Mouse (Mus musculus): ENCODE data around the gene Pip5k1c. TPM values are rescaled to one million over a fixed set of nuclear protein-coding genes. Genes with fewer than 3 reads are reported as not detected.

Gene Pip5k1c
- total RNA-seq, 2 experiments from 2014 or later: 301 to 304 TPM

Small RNA genes within 50 kb of the gene (microRNA-seq; reads per million reads assigned to microRNA genes)
- 35.2 to 36.6 reads per million in 2 experiments for gene Mir3057

Other genes with a start within 250 kb of the Pip5k1c start
- gene Sgta, start 232.8 kb upstream of the Pip5k1c start, total RNA-seq (2021): 100 to 1,000 TPM; 174 to 175 TPM
- 10 to 100 TPM; 48.9 to 55.3 TPM for gene Thop1, start 222.9 kb upstream of the Pip5k1c start, total RNA-seq (2021)
- gene Creb3l3, start 194.1 kb upstream of the Pip5k1c start, total RNA-seq (2021): under 1 TPM; 0.52 to 0.71 TPM
- gene Map2k2, start 187.0 kb upstream of the Pip5k1c start, total RNA-seq (2021): 100 to 1,000 TPM; 132 to 141 TPM
- gene Zbtb7a, start 157.7 kb upstream of the Pip5k1c start, total RNA-seq (2021): 100 to 1,000 TPM; 109 to 116 TPM
- 10 to 100 TPM; 26.2 to 29.8 TPM for gene Pias4, start 125.0 kb upstream of the Pip5k1c start, total RNA-seq (2021)
- 100 to 1,000 TPM; 868 to 892 TPM for gene Eef2, start 116.3 kb upstream of the Pip5k1c start, total RNA-seq (2021)
- 10 to 100 TPM; 65.6 to 77.8 TPM for gene Dapk3, start 110.0 kb upstream of the Pip5k1c start, total RNA-seq (2021)
- gene 4930442H23Rik, start 109.1 kb upstream of the Pip5k1c start, total RNA-seq (2021): not detected
- gene Nmrk2, start 90.9 kb upstream of the Pip5k1c start, total RNA-seq (2021): under 1 TPM; 0.20 to 0.25 TPM
- gene Atcay, start 62.1 kb upstream of the Pip5k1c start, total RNA-seq (2021): 100 to 1,000 TPM; 150 TPM
- gene Zfr2, start 59.8 kb upstream of the Pip5k1c start, total RNA-seq (2021): 10 to 100 TPM; 65.7 to 70.0 TPM
- gene Matk, start 40.0 kb upstream of the Pip5k1c start, total RNA-seq (2021): 100 to 1,000 TPM; 227 to 236 TPM
- gene Mrpl54, start 26.0 kb upstream of the Pip5k1c start, total RNA-seq (2021): 10 to 100 TPM; 32.3 to 36.0 TPM
- 10 to 100 TPM; 39.3 to 56.0 TPM for gene Apba3, start 26.0 kb upstream of the Pip5k1c start, total RNA-seq (2021)
- gene Tjp3, start 1.4 kb upstream of the Pip5k1c start, total RNA-seq (2021): 1 to 10 TPM in 1 of 2 experiments, under 1 TPM in 1; 0.65 to 1.7 TPM
- gene Cactin, start 28.1 kb downstream of the Pip5k1c start, total RNA-seq (2021): 10 to 100 TPM; 28.9 to 30.1 TPM
- gene Tbxa2r, start 35.8 kb downstream of the Pip5k1c start, total RNA-seq (2021): 1 to 10 TPM in 1 of 2 experiments, under 1 TPM in 1; 0.91 to 1.1 TPM
- 1 to 10 TPM; 1.7 to 1.9 TPM for gene Gipc3, start 50.3 kb downstream of the Pip5k1c start, total RNA-seq (2021)
- gene Hmg20b, start 57.5 kb downstream of the Pip5k1c start, total RNA-seq (2021): 10 to 100 TPM; 27.6 to 35.0 TPM
- gene Mfsd12, start 64.5 kb downstream of the Pip5k1c start, total RNA-seq (2021): 10 to 100 TPM; 43.5 to 48.4 TPM
- gene 4930404N11Rik, start 72.9 kb downstream of the Pip5k1c start, total RNA-seq (2021): 1 to 10 TPM; 1.6 to 1.9 TPM
- gene Fzr1, start 85.6 kb downstream of the Pip5k1c start, total RNA-seq (2021): 10 to 100 TPM; 61.5 to 68.9 TPM
- gene Dohh, start 91.5 kb downstream of the Pip5k1c start, total RNA-seq (2021): 10 to 100 TPM; 72.5 to 76.9 TPM
- 1 to 10 TPM; 4.0 to 6.6 TPM for gene Gm48551, start 91.5 kb downstream of the Pip5k1c start, total RNA-seq (2021)
- 1 to 10 TPM; 4.5 to 7.1 TPM for gene Gm48552, start 96.0 kb downstream of the Pip5k1c start, total RNA-seq (2021)
- gene Smim24, start 100.1 kb downstream of the Pip5k1c start, total RNA-seq (2021): 1 to 10 TPM; 1.6 to 1.7 TPM
- 10 to 100 TPM; 55.3 to 55.8 TPM for gene Nfic, start 162.7 kb downstream of the Pip5k1c start, total RNA-seq (2021)
- 100 to 1,000 TPM; 273 to 281 TPM for gene Celf5, start 189.7 kb downstream of the Pip5k1c start, total RNA-seq (2021)
- 10 to 100 TPM; 77.1 to 90.0 TPM for gene Ncln, start 203.4 kb downstream of the Pip5k1c start, total RNA-seq (2021)
- gene S1pr4, start 207.2 kb downstream of the Pip5k1c start, total RNA-seq (2021): under 1 TPM; 0.40 to 0.65 TPM
- 1 to 10 TPM; 3.0 to 3.4 TPM for gene Gna15, start 231.3 kb downstream of the Pip5k1c start, total RNA-seq (2021)

Measured in layer of hippocampus, postnatal 36 days (tissue).